Mouse (Mus musculus): Measurements from ENCODE around the gene Fam172a.

- no peak for TF ChIP-seq CTCF (IDR thresholded peaks at IDR 0.05; ENCODE audit: borderline replicate concordance, insufficient read depth, low read depth, low read length)
- TF ChIP-seq POLR2A (IDR thresholded peaks at IDR 0.05; ENCODE audit: borderline replicate concordance, insufficient read depth, low read length) = no peak
These were observed 505.1 kb downstream of the Fam172a start for GRCm38 (mm10) chr13:78206891-78207430.

Measured in cerebellum, adult 2 months (tissue).